Mouse (Mus musculus): Measurements from ENCODE around the gene Brwd1. TPM values are rescaled to one million over a fixed set of nuclear protein-coding genes. Genes with fewer than 3 reads are reported as not detected.
"Not testable (repeated sequence)": the region's sequence is repeated elsewhere in the genome, so short reads cannot be mapped to it uniquely, and the experiment has no call there.

Brwd1 gene
- polyA plus RNA-seq (2012; rRNA removed): 34.0 and 36.2 TPM in 2 replicates

- DNase-seq (ENCODE audit: low read depth): peak; percentile 51
These were observed at the start of gene Brwd1 for GRCm38 (mm10) chr16:96082301-96083178. TSS of gene Brwd1 (minus strand) at chr16:96082526.

GRCm38 (mm10) chr16:96128466-96128865 lies 46.1 kb upstream of the Brwd1 start:
- DNase-seq (ENCODE audit: low read depth): no peak

- no peak for DNase-seq (ENCODE audit: low read depth)
These were observed 45.5 kb upstream of the Brwd1 start, which contains the start of gene Hmgn1 for GRCm38 (mm10) chr16:96127657-96128344. TSS of gene Hmgn1 (minus strand) at chr16:96127729.

- no peak for DNase-seq (ENCODE audit: low read depth)
These were observed 44.9 kb upstream of the Brwd1 start for GRCm38 (mm10) chr16:96127288-96127656.

- DNase-seq (ENCODE audit: low read depth): no peak
These were observed 44.4 kb upstream of the Brwd1 start for GRCm38 (mm10) chr16:96126684-96127171.

GRCm38 (mm10) chr16:96120022-96120623 lies 37.8 kb upstream of the Brwd1 start:
- DNase-seq (ENCODE audit: low read depth): no peak

- no peak for DNase-seq (ENCODE audit: low read depth)
These were observed 32.4 kb upstream of the Brwd1 start for GRCm38 (mm10) chr16:96114729-96115128.

GRCm38 (mm10) chr16:96112769-96113168 lies 30.4 kb upstream of the Brwd1 start:
- no peak for DNase-seq (ENCODE audit: low read depth)

- DNase-seq (ENCODE audit: low read depth): no peak
These were observed 28.5 kb upstream of the Brwd1 start for GRCm38 (mm10) chr16:96110655-96111345.

GRCm38 (mm10) chr16:96109673-96110072 lies 27.3 kb upstream of the Brwd1 start:
- DNase-seq (ENCODE audit: low read depth): no peak

- no peak for DNase-seq (ENCODE audit: low read depth)
These were observed 20.7 kb upstream of the Brwd1 start for GRCm38 (mm10) chr16:96103036-96103435.

GRCm38 (mm10) chr16:96097811-96098210 lies 15.5 kb upstream of the Brwd1 start:
- DNase-seq (ENCODE audit: low read depth): not testable (repeated sequence)

- no peak for DNase-seq (ENCODE audit: low read depth)
These were observed 13.6 kb upstream of the Brwd1 start for GRCm38 (mm10) chr16:96095966-96096365.

GRCm38 (mm10) chr16:96091515-96092504 lies 9.5 kb upstream of the Brwd1 start:
- DNase-seq (ENCODE audit: low read depth): no peak

GRCm38 (mm10) chr16:96088120-96088519 lies 5.8 kb upstream of the Brwd1 start:
- DNase-seq (ENCODE audit: low read depth): no peak

- no peak for DNase-seq (ENCODE audit: low read depth)
These were observed 5.1 kb upstream of the Brwd1 start for GRCm38 (mm10) chr16:96087436-96087835.

- no peak for DNase-seq (ENCODE audit: low read depth)
These were observed 4.7 kb upstream of the Brwd1 start for GRCm38 (mm10) chr16:96087001-96087400.

- no peak for DNase-seq (ENCODE audit: low read depth)
These were observed 3.3 kb upstream of the Brwd1 start for GRCm38 (mm10) chr16:96085597-96085996.

- DNase-seq (ENCODE audit: low read depth): peak; percentile 60
These were observed 887 bp upstream of the Brwd1 start for GRCm38 (mm10) chr16:96083179-96083646.

- DNase-seq (ENCODE audit: low read depth): no peak
These were observed 534 bp downstream of the Brwd1 start for GRCm38 (mm10) chr16:96081742-96082241.

All from gonadal fat pad, adult 2 months (tissue).